Mouse (Mus musculus) kidney, adult 9 months (tissue): ENCODE results near the gene Prss41.
A peak's percentile ranks its signal among the peaks of the same experiment; 100 is the strongest.
"Not testable (repeated sequence)": the region's sequence is repeated elsewhere in the genome, so short reads cannot be mapped to it uniquely, and the experiment has no call there.

ENCODE experiments used
- DNase-seq: peaks from one replicate; pipeline ENCODE4 v3.0.0; 2022

Gene Prss41

DNA sequence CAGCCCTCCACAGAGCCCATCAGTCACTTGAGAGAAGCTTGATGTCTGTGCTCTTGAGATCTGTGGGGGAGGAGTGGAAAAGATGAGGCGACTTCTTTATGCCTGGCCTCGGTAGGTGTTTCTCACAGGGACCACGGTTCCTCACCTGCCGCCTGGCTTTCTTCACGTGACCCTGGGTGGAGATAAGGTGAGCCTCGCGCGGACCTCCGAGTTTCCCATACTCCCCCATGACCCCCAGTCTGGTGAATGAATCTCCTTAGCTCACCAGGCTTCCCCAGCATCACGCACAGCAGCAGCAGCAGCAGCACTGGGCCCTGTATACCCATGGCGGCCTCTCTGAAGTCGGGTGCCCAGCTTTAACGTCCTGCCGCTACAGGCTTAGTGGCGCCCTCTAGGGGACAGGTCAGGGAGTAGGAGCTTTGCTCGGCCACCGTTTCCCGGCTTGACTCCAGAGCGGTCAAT, at the start of gene Prss41, which contains the start of gene Prss32:
Prss41 (minus strand) TSS at position 361 of the 462 bp plus-strand sequence.
Prss32 (plus strand) TSS at position 44 of the 462 bp plus-strand sequence.
- peak; percentile 55 for DNase-seq

DNA sequence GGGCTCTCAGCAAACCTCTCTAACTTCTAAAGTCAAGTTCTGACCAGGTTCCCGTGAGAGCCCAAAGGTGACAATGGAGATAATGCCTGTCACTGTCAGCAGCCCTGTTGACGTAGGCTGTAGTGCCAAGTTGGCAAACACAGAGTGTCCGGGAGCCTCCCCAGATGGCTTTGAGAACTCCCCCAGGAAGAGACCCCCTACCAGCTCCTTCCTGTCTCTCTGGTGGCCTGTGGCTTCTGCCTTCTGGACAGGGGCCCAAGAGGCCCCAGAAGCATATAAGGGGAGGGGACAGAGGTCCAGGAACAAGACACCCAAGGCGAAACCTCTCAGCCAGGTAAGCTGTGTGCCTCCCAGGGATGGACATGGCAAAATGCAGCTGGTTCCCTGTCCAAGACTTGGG, 36.6 kb upstream of the Prss41 start, which contains the start of the genes Dcpp1 and Dcpp2:
Dcpp1 (plus strand) TSS at position 301 of the 400 bp plus-strand sequence.
Dcpp2 (plus strand) TSS at position 305 of the 400 bp plus-strand sequence.
- not testable (repeated sequence) for DNase-seq

DNA sequence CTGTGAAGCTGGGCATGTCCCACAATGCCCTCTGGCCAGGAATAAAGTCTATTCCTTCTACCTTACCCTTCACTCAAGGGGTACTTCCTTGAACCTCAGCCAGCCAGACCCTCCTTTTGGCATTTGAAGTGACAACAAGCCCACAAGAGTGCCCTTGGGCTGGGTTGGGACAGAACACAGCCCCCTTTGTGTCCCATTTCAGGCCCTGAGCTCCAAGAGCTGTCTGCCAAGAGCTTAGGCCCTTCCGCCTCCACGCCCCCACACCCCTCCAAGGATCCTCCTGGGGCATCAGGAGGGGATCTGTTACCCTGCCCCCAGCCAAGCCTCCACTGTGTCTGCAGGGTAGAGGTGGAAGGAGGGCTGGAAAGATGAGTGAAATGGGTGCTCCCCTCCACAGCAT, 33.2 kb upstream of the Prss41 start:
- no peak for DNase-seq

DNA sequence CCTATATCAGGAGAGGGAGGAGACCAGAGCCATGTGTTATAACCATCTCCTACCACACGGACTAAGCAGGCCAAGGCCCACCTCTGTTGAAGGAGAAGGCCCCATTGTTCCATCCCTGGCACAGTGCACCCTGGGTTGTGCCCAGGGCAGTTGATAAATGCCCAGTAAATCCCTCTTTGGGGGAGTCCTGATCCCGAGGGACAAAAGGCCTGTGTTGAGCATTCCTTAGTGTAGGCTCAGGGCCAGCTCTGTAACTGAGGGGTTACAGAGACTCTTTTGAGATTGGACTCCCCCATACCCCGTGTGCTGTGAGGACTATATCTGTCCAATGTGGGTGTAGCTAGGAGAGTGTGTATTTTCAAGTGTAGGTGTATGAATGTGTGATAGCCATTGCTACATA, 32.8 kb upstream of the Prss41 start:
- DNase-seq, result no peak

DNA sequence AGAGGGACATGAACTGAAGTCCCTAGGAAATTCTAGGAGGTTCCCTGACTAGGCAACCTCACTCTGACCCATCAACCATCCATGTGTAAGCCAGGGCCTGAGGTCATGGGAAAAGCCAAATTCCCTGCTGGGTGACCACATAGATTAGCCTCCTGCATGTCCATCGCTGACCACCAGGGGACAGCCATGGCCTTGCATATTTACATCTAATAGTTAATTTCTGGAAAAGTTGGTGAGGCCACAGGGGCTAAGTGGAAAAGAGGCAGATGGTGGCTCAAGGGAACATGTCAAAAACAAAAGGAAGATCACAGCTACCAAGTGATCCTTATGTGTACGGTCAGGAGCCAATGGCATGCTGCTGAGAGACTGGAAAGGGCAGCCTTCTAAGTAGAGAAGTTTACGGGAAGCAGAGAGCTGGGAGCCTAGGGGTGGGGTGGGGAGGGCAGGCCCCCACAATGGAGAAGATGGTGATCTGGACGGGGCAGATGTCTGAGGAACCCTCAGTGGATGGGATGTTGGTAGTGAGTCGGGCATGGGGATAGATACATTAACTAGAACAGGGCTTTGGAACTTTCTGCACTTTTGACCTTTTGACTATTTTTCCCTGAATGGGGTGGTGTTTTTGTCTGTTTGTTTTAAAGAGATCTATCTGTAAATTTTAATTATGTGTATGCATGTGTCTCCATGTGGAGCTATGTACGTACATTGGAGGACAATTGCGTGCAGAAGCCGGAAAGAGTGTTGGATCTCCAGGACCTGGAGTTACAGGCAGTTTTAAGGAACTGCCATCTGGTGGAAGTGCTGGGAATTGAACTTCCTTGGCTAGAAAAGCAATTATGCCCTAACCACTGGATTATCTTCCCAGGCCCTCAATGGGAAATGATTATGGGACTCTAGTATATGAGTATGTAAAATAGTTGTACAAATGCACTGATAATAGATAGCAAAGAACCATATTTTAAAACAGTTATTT, 30.2 kb upstream of the Prss41 start:
- peak; percentile 65 for DNase-seq

DNA sequence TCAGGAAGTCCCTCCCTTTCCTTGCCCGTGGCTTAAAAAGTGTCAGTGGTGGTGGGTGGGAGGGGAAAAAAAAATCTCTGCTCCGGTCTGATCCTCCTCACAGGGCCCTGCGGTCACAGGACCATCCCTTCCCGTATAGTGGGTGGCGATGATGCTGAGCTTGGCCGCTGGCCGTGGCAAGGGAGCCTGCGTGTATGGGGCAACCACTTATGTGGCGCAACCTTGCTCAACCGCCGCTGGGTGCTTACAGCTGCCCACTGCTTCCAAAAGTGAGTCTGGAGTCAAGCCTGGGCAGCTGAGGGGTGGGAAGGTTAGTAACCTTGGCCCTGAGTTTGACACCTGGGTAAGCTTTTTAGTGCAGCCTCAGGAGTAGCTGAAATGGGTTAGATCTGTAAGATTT, 24.5 kb upstream of the Prss41 start:
- no peak for DNase-seq

DNA sequence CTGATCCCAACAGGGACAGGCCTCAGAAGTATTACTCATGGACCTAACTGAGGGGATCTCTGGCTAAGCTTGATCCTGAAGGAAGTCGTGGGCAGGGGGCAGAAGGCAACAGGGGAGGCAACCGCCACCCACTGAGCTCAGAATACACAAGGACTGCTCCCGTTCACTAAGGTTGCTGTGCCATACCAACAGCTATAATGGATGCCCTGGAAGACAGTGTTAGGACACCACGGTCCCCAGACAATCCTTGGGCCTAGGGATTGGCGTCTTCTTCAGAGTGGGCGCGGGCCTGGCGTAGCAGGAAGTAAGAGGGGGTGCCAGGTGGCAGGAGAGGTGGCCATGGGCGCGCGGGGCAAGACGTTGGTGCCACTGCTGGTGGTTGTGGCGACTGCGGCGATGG, 23.8 kb upstream of the Prss41 start, which contains the start of gene Prss21:
Prss21 (plus strand) TSS at position 301 of the 400 bp plus-strand sequence.
- no peak for DNase-seq

DNA sequence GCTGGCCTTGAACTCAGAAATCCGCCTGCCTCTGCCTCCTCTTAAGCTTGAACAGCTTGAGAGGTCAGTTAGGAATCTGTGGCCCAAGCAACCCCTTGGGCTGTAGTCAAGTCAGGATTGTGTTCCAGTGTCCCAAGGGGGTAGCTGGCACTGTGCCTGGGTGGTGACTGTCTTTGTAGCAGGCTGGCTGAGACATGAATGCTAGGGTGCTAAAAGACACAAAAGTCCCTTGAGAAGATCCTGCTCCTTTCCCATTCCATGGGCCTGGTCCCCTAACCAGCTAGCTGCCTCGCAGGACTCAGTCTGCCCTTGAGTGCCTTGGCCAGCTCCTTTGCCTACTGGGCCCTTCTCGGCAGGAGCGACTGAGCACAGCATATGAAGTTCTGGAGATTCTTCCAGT, 19.0 kb upstream of the Prss41 start:
- DNase-seq, result no peak

DNA sequence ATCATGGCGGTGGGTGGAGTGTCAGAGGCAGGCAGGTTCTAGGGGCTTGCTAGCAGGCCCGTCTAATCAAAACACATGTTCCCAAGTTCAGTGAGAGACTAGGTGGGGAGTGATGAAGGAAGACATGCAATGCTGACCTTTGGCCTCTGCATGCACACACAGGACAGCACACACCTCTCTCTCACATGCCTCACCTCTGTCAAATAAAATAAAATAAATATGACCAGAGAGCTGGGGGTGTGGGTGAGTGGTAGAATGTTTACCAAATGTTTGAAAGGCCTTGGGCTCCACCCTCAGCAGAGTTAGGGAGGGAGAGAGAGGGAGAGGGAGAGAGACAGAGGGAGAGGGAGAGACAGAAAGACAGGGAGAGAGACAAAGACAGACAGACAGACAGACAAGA, 13.9 kb upstream of the Prss41 start:
- no peak for DNase-seq

DNA sequence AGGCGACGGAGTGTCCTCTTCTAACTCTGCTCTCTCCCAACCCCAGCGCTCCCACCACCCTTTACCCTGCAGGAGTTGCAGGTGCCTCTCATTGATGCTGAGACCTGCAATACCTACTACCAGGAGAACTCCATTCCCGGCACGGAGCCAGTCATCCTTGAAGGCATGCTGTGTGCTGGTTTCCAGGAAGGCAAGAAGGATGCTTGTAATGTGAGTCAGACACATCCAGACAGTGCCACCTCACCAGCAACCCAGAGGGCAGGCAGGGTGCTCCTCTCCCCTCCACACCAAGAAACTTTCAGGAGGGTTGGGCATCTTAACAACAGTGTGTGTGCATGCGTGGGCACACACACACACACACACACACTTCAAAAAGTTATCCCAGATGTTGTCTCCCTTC, 13.2 kb upstream of the Prss41 start:
- no peak for DNase-seq

DNA sequence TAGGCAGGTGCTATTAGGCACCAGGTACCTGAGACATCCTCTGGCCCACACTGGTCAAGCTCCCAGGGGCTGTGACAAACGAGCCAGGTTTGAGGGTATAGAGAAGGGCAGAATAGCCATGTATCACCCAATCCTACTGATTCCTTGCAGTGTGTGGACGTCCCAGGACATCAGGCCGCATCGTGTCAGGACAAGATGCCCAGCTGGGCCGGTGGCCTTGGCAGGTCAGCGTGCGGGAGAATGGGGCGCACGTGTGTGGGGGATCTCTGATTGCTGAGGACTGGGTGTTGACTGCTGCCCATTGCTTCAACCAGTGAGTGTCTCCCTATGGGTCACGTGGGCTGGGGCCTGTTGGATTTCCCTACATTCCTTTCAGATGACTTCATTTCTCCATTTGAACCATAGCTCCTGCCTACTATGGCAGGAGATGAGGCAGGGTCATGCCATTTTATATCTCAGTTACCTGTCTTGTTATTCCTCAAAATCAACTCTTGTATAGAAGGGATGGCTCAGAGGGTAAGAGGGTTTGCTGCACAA, 10.3 kb upstream of the Prss41 start:
- no peak for DNase-seq

DNA sequence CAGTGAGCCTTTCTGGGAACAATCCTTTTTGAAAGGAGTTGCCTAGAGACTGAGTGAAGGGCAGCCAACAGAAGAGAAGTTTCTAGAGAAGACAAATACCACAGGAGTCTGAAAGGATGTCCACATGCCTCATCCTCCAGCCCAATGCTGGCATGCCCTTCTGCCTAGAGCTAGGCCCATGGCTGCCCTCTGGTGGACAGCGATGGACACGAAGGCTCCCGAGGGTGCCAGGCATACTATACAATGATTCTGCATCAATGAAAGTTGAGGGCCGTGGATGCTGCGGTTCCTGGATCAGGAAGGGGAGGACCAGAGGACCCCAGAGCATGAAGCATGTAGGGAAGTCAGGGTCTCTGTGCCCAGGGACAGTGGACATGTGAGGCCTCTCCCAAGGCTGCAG, 9.3 kb upstream of the Prss41 start:
- DNase-seq, result peak; percentile 59

DNA sequence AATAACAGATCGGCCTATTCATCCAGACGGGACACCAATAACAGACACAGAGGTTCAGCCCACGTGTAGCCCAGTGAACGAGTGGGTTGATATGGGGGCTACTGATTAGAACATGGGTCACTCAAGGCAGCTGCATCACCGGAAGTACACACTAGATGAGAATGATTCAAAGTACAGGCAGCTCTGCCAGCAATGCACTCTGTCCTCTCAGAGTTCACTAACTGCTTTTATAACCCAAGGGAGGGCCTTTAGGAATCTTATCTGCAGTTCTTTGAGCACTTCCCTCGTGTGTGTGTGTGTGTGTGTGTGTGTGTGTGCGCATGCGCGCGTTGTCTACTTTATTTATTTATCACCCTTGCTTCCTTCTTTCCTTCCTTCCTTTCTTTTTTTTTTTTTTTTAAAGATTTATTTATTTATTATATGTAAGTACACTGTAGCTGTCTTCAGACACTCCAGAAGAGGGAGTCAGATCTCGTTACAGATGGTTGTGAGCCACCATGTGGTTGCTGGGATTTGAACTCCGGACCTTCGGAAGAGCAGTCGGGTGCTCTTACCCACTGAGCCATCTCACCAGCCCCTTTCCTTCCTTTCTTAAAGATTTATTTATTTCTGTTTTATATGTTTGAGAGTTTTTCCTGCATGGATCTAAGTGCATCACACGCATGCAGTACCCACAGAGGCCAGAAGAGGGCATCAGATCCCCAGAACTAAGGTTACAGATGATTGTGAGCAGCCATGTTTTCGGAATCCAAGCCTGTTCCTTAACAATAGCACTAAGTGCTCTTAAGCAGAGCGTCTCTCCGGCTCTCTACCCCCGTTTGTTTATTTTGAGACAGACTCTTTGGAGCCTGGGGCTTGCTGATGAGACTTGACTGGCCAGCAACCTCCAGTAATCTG, 7.1 kb upstream of the Prss41 start:
- peak; percentile 74 for DNase-seq

DNA sequence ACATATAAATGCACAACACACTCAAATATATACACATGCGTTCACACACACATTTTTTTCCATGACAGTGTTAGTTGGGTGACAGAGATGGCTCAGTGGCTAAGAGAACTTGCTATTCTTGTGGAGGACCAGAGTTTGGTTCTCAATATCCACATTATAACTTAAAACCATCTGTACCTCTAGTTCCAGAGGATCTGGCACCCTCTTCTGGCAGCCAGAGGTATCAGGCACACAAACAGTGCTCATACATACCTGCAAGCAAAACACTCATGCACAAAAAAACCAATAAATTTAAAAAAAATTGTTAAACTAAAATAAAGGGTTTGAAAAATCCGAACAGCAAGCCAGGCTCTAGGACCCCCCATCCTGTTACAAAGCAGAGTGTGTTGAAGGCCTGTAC, 6.1 kb upstream of the Prss41 start:
- no peak for DNase-seq

DNA sequence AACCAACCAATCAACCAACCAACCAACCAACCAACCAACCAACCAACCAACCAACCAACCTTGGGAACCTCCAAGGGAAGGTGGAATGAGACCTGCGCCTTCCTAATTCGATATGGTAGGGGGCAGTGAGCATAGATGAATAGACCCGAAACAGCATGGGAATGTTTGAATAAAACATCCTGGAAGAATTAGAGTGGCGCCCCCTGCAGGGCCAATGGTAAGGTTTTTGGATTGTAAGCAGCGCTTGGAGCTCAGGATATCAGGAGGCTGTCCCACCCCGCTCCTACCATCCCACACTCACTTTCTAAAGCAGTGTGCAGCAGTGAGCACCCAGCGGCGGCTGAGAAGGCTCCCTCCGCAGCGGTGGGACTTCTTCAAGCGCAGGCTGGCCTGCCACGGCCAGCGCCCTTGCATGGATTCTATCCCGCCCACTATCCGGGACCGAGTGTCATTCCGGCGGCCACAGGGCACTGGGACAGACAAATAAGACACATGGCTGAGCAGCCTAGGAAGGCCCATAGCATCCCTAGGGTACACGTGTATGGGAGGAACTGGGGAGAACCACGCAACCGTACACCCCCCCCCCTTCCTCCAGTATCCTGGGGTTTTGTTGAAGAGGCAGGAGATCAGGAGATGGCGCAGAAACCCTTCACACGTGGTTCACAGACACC, 696 bp downstream of the Prss41 start:
- no peak for DNase-seq

DNA sequence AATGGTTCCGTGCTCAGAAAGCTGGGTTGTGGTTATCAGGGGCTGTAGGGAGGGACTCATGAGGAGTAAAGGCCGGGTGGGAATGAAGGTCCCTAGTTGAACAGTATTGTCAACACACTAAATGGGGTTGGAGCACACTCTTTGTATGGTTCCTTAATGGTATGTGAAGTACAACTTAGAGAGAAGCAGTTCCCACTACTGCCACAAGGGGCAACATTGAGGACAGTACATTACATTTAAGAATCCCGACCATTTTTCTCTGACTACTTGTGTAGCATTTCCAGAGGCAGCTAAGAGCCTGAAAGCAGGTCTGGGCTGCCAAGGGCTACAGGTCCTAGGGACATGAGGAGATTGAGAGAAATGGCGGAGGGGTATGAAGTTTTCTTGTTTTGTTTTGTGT, 2.8 kb downstream of the Prss41 start:
- peak; percentile 75 for DNase-seq

DNA sequence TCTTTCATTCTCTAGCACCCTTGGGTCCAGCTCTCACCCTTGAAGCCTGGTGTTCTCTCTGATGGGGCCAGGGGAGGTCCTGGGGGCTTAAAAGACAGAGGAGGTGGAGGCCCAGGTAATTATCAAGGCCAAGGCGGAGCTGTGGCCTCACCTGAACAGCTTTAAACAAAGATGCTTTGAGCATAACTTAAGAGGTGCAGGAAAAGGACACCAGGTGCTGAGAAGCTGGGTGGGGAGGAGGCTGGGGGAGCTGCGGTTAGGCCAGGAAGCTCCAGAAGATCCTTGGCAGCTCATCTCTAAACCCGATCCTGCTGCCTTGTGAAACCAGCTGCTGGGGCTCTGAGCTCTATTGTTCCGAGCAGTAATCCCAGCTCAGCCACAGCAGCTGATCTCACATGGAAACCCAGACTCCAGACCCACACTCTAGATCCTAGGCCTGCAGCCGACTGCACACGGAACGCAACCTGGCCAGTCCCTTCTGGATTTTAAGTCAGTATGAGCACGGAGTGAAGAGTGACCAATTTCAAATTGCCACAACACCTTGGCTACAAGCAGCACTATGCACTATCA, 7.9 kb downstream of the Prss41 start, which contains the start of gene Prss33:
Prss33 (minus strand) TSS at position 51 of the 570 bp plus-strand sequence.
- no peak for DNase-seq

DNA sequence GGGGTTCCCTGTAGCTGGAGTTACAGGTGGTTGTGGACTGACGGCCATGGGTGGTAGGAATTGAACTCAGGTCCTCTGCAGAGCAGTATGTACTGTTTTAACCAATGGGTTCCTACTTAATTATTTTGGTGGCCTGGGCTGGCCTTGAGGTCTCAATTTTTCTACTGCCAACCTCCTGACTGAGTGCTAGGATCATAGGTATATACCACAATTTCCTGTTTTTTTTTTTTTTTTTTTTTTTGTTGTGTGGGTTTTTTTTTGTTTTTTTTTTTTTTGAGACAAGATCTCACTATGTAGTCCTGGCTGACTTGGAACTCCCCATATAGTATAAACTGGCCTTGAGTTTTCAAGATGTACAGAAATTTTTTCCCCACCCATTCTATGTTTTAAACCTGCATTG, 12.8 kb downstream of the Prss41 start:
- no peak for DNase-seq

DNA sequence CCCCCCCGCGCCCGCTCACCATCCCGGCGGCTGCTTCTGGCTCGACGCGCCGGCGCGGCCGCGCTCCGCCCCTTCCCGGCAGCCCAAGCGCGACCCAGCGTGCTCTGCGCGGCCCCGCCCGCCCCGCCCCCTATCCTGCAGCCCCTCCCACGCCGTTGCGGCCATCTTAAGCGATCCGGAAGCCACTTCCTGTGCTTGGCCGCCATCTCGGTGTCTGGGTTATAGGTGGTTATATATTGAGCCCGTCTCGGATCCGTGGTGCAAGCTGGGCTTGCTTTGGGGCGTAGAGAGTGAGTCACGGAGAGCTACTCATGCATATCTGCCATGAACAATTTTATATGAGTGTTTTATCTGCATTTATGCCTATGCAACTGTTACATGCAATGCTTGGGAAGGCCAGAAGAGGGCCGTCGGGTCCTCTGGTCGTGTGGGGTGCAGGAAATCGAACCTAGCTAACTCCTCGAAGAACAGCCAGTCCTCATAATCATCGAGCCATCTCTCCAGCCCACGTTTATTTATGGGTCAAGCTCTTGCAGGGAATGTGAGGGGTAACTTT, 14.8 kb downstream of the Prss41 start, which contains the start of gene Elob:
Elob (minus strand) TSS at position 73 of the 556 bp plus-strand sequence.
- DNase-seq, result peak; percentile 90

DNA sequence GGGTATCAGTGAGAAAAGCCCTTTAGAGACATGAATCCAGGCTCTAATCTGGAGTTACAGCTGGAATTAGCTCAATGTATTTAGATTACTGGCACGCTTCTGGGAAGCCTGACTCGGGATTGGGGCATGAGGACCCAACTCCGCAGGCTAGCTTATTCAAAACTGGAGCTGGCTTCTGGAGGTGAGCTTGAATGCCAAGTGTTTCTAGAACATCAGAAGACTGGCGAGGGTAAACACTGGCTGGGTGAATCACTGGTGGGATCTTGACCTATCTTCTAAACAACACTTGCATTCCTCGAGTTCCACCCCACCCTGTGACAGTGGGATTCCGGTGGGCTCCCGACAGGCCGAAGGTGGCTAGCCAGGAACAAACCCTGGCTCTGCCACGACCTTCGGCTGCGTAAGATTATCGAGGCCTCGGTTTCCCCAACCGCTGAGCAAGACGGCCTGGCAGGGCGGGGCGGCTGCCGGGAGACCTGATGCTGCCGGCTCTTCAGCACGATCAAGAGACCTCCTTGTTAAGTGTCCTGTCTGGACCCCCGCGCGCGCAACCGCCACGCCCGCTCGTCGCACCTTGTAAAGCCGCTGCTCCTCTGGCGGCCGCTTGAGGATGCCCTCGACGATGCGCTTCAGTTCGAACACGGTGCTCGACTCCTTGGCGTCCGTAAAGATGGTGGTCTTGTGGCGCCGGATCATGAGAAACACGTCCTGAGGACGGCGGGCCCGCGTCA, 15.5 kb downstream of the Prss41 start:
- peak; percentile 65 for DNase-seq

DNA sequence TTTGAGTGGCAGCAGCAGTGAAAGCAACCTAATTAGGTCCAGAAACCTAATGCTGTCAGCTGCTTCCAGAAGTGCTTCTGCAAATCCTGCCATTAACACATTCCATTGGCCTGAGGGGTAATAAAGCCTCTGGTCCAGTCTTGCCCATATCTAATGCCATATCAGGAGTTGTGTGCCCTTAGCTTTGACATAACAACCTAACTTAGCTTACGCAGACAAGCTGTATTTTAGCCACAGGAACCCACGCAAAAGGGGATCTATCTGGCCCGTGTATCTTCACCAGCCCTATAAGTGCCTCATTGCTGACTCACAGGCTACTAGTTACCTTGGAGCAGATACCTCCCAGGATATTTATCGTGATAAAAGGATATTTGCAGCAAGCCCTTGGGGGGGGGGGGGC, 18.4 kb downstream of the Prss41 start:
- no peak for DNase-seq
